Mouse (Mus musculus): ENCODE measurements around the gene Atxn7. TPM values are rescaled to one million over a fixed set of nuclear protein-coding genes. Genes with fewer than 3 reads are reported as not detected.

Atxn7 gene
- polyA plus RNA-seq, 1 experiment from 2014 or later, result 2.1 TPM

GRCm38 (mm10) chr14:14070541-14071315, 109.5 kb downstream of the Atxn7 start:
- no peak for TF ChIP-seq CTCF (IDR thresholded peaks at IDR 0.05; ENCODE audit: low read depth)
- no peak for TF ChIP-seq EP300 (IDR thresholded peaks at IDR 0.05; ENCODE audit: low read depth)
- H3K4me1 ChIP-seq (ENCODE audit: insufficient read depth), result peaks cover 34% of the 10 kb centered on the region
- no peak for ATAC-seq
- DNase-seq, result no peak
- no peak overlapping the region for H3K4me3 ChIP-seq (ENCODE audit: low read depth, low read length)
- no peak overlapping the region for H3K9ac ChIP-seq (replicated peaks)
- no peaks in the 10 kb centered on the region for H3K36me3 ChIP-seq (replicated peaks; ENCODE audit: insufficient read depth, low read length)
- no peak overlapping the region for H3K4me2 ChIP-seq (ENCODE audit: low read depth, low read length)
- peak overlapping the region; percentile 64; the same call in 1 of the 2 replicates for H3K27ac ChIP-seq (ENCODE audit: low read depth)
- no peaks in the 10 kb centered on the region for H3K27me3 ChIP-seq (ENCODE audit: insufficient read depth, low read length)
- 52% methylated on average over 6 of the region's 6 CpGs for whole genome bisulfite sequencing (ENCODE audit: insufficient replicate concordance)
- H3K9me3 ChIP-seq (ENCODE audit: low read length), result no peaks in the 10 kb centered on the region

- DNase-seq (no peak), ATAC-seq (peak; percentile 43; the same call in 1 of the 2 replicates)
- Histone ChIP-seq H3K4me1 (ENCODE audit: insufficient read depth) (peaks cover 28% of the 10 kb centered on the region), H3K9me3 (ENCODE audit: low read length) (no peaks in the 10 kb centered on the region), H3K9ac (replicated peaks) (no peak overlapping the region), H3K36me3 (replicated peaks; ENCODE audit: insufficient read depth, low read length) (no peaks in the 10 kb centered on the region), H3K27ac (ENCODE audit: low read depth) (0 out of 2 replicates have a peak overlapping the region, but pooled peaks have one; percentile 64), H3K27me3 (ENCODE audit: insufficient read depth, low read length) (no peaks in the 10 kb centered on the region), H3K4me3 (ENCODE audit: low read depth, low read length) (no peak overlapping the region), H3K4me2 (ENCODE audit: low read depth, low read length) (0 out of 2 replicates have a peak overlapping the region, but pooled peaks have one; percentile 6)
- TF ChIP-seq EP300 (IDR thresholded peaks at IDR 0.05; ENCODE audit: low read depth) (no peak), CTCF (IDR thresholded peaks at IDR 0.05; ENCODE audit: low read depth) (no peak)
- 57% methylated on average over 4 of the region's 4 CpGs for whole genome bisulfite sequencing (ENCODE audit: insufficient replicate concordance)
Observed at GRCm38 (mm10) chr14:14071456-14071855, 110.2 kb downstream of the Atxn7 start.

GRCm38 (mm10) chr14:14080604-14081194, 119.5 kb downstream of the Atxn7 start:
- Histone ChIP-seq H3K4me2 (ENCODE audit: low read depth, low read length) (no peak overlapping the region), H3K4me1 (ENCODE audit: insufficient read depth) (0 out of 2 replicates have a peak, but pooled peaks cover 3% of the 10 kb centered on the region), H3K27ac (ENCODE audit: low read depth) (no peak overlapping the region), H3K9ac (replicated peaks) (no peak overlapping the region), H3K36me3 (replicated peaks; ENCODE audit: insufficient read depth, low read length) (peaks cover 6% of the 10 kb centered on the region; the same call in 1 of the 2 replicates), H3K27me3 (ENCODE audit: insufficient read depth, low read length) (no peaks in the 10 kb centered on the region), H3K4me3 (ENCODE audit: low read depth, low read length) (no peak overlapping the region), H3K9me3 (ENCODE audit: low read length) (no peaks in the 10 kb centered on the region)
- ATAC-seq (no peak), DNase-seq (no peak)
- TF ChIP-seq EP300 (IDR thresholded peaks at IDR 0.05; ENCODE audit: low read depth) (no peak), CTCF (IDR thresholded peaks at IDR 0.05; ENCODE audit: low read depth) (no peak)
- WGBS (ENCODE audit: insufficient replicate concordance), result 77% methylated on average over 6 of the region's 6 CpGs

- TF ChIP-seq EP300 (IDR thresholded peaks at IDR 0.05; ENCODE audit: low read depth) (no peak), CTCF (IDR thresholded peaks at IDR 0.05; ENCODE audit: low read depth) (no peak)
- Histone ChIP-seq H3K4me3 (ENCODE audit: low read depth, low read length) (no peak overlapping the region), H3K4me1 (ENCODE audit: insufficient read depth) (peaks cover 10% of the 10 kb centered on the region; the same call in 1 of the 2 replicates), H3K4me2 (ENCODE audit: low read depth, low read length) (no peak overlapping the region), H3K9ac (replicated peaks) (no peak overlapping the region), H3K36me3 (replicated peaks; ENCODE audit: insufficient read depth, low read length) (peaks cover 6% of the 10 kb centered on the region; the same call in 1 of the 2 replicates), H3K27ac (ENCODE audit: low read depth) (no peak overlapping the region), H3K9me3 (ENCODE audit: low read length) (no peaks in the 10 kb centered on the region), H3K27me3 (ENCODE audit: insufficient read depth, low read length) (no peaks in the 10 kb centered on the region)
- ATAC-seq (no peak), DNase-seq (no peak)
- WGBS (ENCODE audit: insufficient replicate concordance), result 85% methylated on average over 8 of the region's 8 CpGs
Observed at GRCm38 (mm10) chr14:14083811-14084210, 122.6 kb downstream of the Atxn7 start.

- Histone ChIP-seq H3K27me3 (ENCODE audit: insufficient read depth, low read length) (no peaks in the 10 kb centered on the region), H3K27ac (ENCODE audit: low read depth) (no peak overlapping the region), H3K4me1 (ENCODE audit: insufficient read depth) (peaks cover 8% of the 10 kb centered on the region), H3K4me2 (ENCODE audit: low read depth, low read length) (no peak overlapping the region), H3K36me3 (replicated peaks; ENCODE audit: insufficient read depth, low read length) (peaks cover 28% of the 10 kb centered on the region), H3K9me3 (ENCODE audit: low read length) (no peaks in the 10 kb centered on the region), H3K4me3 (ENCODE audit: low read depth, low read length) (no peak overlapping the region), H3K9ac (replicated peaks) (no peak overlapping the region)
- TF ChIP-seq CTCF (IDR thresholded peaks at IDR 0.05; ENCODE audit: low read depth) (no peak), EP300 (IDR thresholded peaks at IDR 0.05; ENCODE audit: low read depth) (no peak)
- no peak for DNase-seq
- 54% methylated on average over 4 of the region's 4 CpGs for WGBS (ENCODE audit: insufficient replicate concordance)
- no peak for ATAC-seq
Observed at GRCm38 (mm10) chr14:14086711-14087263, 125.5 kb downstream of the Atxn7 start.

GRCm38 (mm10) chr14:14087348-14087747, 126.1 kb downstream of the Atxn7 start:
- Histone ChIP-seq H3K27me3 (ENCODE audit: insufficient read depth, low read length) (no peaks in the 10 kb centered on the region), H3K27ac (ENCODE audit: low read depth) (no peak overlapping the region), H3K4me3 (ENCODE audit: low read depth, low read length) (no peak overlapping the region), H3K4me2 (ENCODE audit: low read depth, low read length) (no peak overlapping the region), H3K9me3 (ENCODE audit: low read length) (no peaks in the 10 kb centered on the region), H3K36me3 (replicated peaks; ENCODE audit: insufficient read depth, low read length) (peaks cover 28% of the 10 kb centered on the region), H3K9ac (replicated peaks) (no peak overlapping the region), H3K4me1 (ENCODE audit: insufficient read depth) (peaks cover 8% of the 10 kb centered on the region)
- TF ChIP-seq EP300 (IDR thresholded peaks at IDR 0.05; ENCODE audit: low read depth), result no peak
- no peak for TF ChIP-seq CTCF (IDR thresholded peaks at IDR 0.05; ENCODE audit: low read depth)
- no peak for DNase-seq
- no peak for ATAC-seq
- 69% methylated on average over 6 of the region's 6 CpGs for WGBS (ENCODE audit: insufficient replicate concordance)
